Mouse (Mus musculus) retina, embryonic 14.5 days (tissue): ENCODE results near the gene Nav3.

Source experiments
- DNase-seq: peaks from one replicate; pipeline ENCODE4 v3.0.0-alpha.2; 2015; ENCODE audit warnings: low spot score

Nav3 gene

GRCm38 (mm10) chr10:109672896-109673295, 783.1 kb downstream of the Nav3 start:
- no peak for DNase-seq

GRCm38 (mm10) chr10:109667453-109667852, 788.6 kb downstream of the Nav3 start:
- DNase-seq: no peak

GRCm38 (mm10) chr10:109664629-109665317, 791.2 kb downstream of the Nav3 start:
- DNase-seq: peak; percentile 88

- DNase-seq: no peak
Measured at GRCm38 (mm10) chr10:109651516-109651915, 804.5 kb downstream of the Nav3 start.

GRCm38 (mm10) chr10:109643598-109643997, 812.4 kb downstream of the Nav3 start:
- no peak for DNase-seq

GRCm38 (mm10) chr10:109641806-109642205, 814.2 kb downstream of the Nav3 start:
- DNase-seq: no peak

GRCm38 (mm10) chr10:109637702-109638101, 818.3 kb downstream of the Nav3 start:
- DNase-seq: no peak
